ENCODE assay signal across 8 mouse cellular contexts in the genomic region with DNA sequence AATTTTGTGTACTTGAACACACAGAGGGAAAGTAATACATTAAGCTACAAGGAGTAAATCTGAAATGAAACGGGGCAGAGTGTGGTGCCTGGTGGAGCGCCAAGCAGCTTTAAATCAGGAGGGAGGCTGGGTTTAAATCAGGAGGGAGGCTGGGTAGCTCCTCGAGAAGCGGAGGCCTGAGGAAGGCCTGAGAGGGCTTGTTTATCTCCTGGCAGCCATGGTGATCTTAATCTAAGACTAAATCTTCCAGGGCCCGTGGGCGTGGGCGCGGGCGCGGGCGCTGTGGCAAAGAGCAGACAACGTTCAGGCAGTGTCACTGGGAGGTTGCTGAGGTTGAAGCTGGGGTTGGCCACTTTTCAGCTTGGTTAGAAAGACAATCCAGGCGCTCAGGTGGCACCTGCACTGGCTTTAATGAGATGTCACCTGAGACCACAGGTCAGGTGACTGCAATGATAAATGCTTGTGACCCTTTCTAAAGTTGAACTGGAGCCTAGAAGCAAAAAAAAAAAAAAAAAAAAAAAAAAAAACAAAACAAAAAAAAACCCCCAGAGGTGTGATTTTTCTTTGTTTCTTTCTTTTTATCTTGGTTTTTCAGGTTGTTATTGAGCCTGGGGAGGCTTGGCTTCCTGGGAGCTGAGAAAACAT. TPM values are rescaled to one million over a fixed set of nuclear protein-coding genes. Genes with fewer than 3 reads are reported as not detected.
DNase-seq lines count a peak whose midpoint lies in the region; ATAC-seq and TF ChIP-seq lines count a peak whose summit lies in the region.

No protein-coding gene starts in this region.

- ATAC-seq in midbrain, postnatal 0 days (ENCODE audit: low FRiP score), result no peak
- peak; percentile 49; the same call in 1 of the 2 replicates for ATAC-seq in hindbrain, embryonic 16.5 days
- ATAC-seq in stomach, postnatal 0 days (ENCODE audit: low FRiP score, low TSS enrichment), result 0 out of 2 replicates have a peak, but pooled peaks have one; percentile 25

- no peaks in the 10 kb centered on the region for H3K27me3 ChIP-seq in midbrain, embryonic 10.5 days (ENCODE audit: low read depth, poor library complexity, severe bottlenecking)
- H3K27me3 ChIP-seq in midbrain, postnatal 0 days (ENCODE audit: insufficient read depth, low read length), result no peaks in the 10 kb centered on the region
- no peaks in the 10 kb centered on the region for H3K27me3 ChIP-seq in hindbrain, embryonic 16.5 days (replicated peaks; ENCODE audit: control insufficient read depth, insufficient read depth, low read length)
- no peaks in the 10 kb centered on the region for H3K27me3 ChIP-seq in stomach, postnatal 0 days (ENCODE audit: control insufficient read depth, insufficient read depth, low read length)
- H3K27me3 ChIP-seq in limb, embryonic 10.5 days (ENCODE audit: low read depth, poor library complexity, severe bottlenecking), result no peaks in the 10 kb centered on the region

- peaks cover 25% of the 10 kb centered on the region for H3K4me1 ChIP-seq in midbrain, embryonic 10.5 days
- no peaks in the 10 kb centered on the region; the same call in 1 of the 2 replicates for H3K4me1 ChIP-seq in midbrain, postnatal 0 days (ENCODE audit: insufficient read depth, low read length)
- peaks cover 3% of the 10 kb centered on the region; the same call in 1 of the 2 replicates for H3K4me1 ChIP-seq in hindbrain, embryonic 16.5 days (ENCODE audit: control insufficient read depth, insufficient read depth, low read depth, low read length)
- 0 out of 2 replicates have a peak, but pooled peaks cover 4% of the 10 kb centered on the region for H3K4me1 ChIP-seq in stomach, postnatal 0 days (replicated peaks; ENCODE audit: control insufficient read depth, insufficient read depth)
- no peaks in the 10 kb centered on the region for H3K4me1 ChIP-seq in limb, embryonic 10.5 days

- H3K27ac ChIP-seq in midbrain, embryonic 10.5 days (replicated peaks), result peak overlapping the region; percentile 73
- no peak overlapping the region for H3K27ac ChIP-seq in midbrain, postnatal 0 days (ENCODE audit: low read depth, low read length)
- H3K27ac ChIP-seq in hindbrain, embryonic 16.5 days (ENCODE audit: low read depth, low read length), result no peak overlapping the region; the same call in 1 of the 2 replicates
- no peak overlapping the region for H3K27ac ChIP-seq in stomach, postnatal 0 days (replicated peaks)
- no peak overlapping the region for H3K27ac ChIP-seq in limb, embryonic 10.5 days

- DNase-seq in midbrain, embryonic 10.5 days (ENCODE audit: low spot score), result peak; percentile 18
- DNase-seq in midbrain, postnatal 0 days (ENCODE audit: low spot score), result no peak
- peak; percentile 30 for DNase-seq in R1 (ENCODE audit: low read depth, low spot score)
- DNase-seq in stomach, postnatal 0 days (ENCODE audit: low spot score), result no peak
- no peak for DNase-seq in limb, embryonic 10.5 days (ENCODE audit: low spot score)
- DNase-seq in adrenal gland, postnatal 25 days, result no peak
- DNase-seq in cerebellum, adult 9-10 months, result no peak

- H3K9ac ChIP-seq in midbrain, postnatal 0 days (replicated peaks; ENCODE audit: low read length, poor library complexity, severe bottlenecking), result no peak overlapping the region
- H3K9ac ChIP-seq in hindbrain, embryonic 16.5 days (ENCODE audit: low read depth, low read length), result peak overlapping the region; percentile 17; the same call in 1 of the 2 replicates
- H3K9ac ChIP-seq in stomach, postnatal 0 days (ENCODE audit: low read length), result no peak overlapping the region

- H3K9me3 ChIP-seq in midbrain, embryonic 10.5 days (replicated peaks), result no peaks in the 10 kb centered on the region
- H3K9me3 ChIP-seq in midbrain, postnatal 0 days (ENCODE audit: low read length), result no peaks in the 10 kb centered on the region
- no peaks in the 10 kb centered on the region for H3K9me3 ChIP-seq in hindbrain, embryonic 16.5 days (ENCODE audit: control insufficient read depth, low read length)
- no peaks in the 10 kb centered on the region for H3K9me3 ChIP-seq in stomach, postnatal 0 days (ENCODE audit: control insufficient read depth, low read length)
- no peaks in the 10 kb centered on the region for H3K9me3 ChIP-seq in limb, embryonic 10.5 days (replicated peaks)

- WGBS in midbrain, embryonic 10.5 days, result 55% methylated on average over 13 of the region's 13 CpGs
- 30% methylated on average over 13 of the region's 13 CpGs for WGBS in midbrain, postnatal 0 days
- 61% methylated on average over 13 of the region's 13 CpGs for WGBS in hindbrain, embryonic 16.5 days
- 31% methylated on average over 13 of the region's 13 CpGs for WGBS in stomach, postnatal 0 days
- 72% methylated on average over 13 of the region's 13 CpGs for WGBS in limb, embryonic 10.5 days

- no peak overlapping the region for H3K4me3 ChIP-seq in midbrain, embryonic 10.5 days
- H3K4me3 ChIP-seq in midbrain, postnatal 0 days (ENCODE audit: low read depth, low read length), result no peak overlapping the region
- no peak overlapping the region for H3K4me3 ChIP-seq in hindbrain, embryonic 16.5 days (ENCODE audit: low read length)
- no peak overlapping the region for H3K4me3 ChIP-seq in stomach, postnatal 0 days (ENCODE audit: low read depth, low read length)
- H3K4me3 ChIP-seq in limb, embryonic 10.5 days, result no peak overlapping the region

- no peak for TF ChIP-seq EP300 in stomach, postnatal 0 days (optimal IDR thresholded peaks at IDR 0.05)

- no peak for TF ChIP-seq CTCF in midbrain, postnatal 0 days (IDR thresholded peaks at IDR 0.05)
- TF ChIP-seq CTCF in stomach, postnatal 0 days (IDR thresholded peaks at IDR 0.05; ENCODE audit: low read depth), result no peak

- H3K36me3 ChIP-seq in midbrain, embryonic 10.5 days, result no peaks in the 10 kb centered on the region
- no peaks in the 10 kb centered on the region for H3K36me3 ChIP-seq in midbrain, postnatal 0 days (ENCODE audit: insufficient read depth, low read length)
- no peaks in the 10 kb centered on the region for H3K36me3 ChIP-seq in hindbrain, embryonic 16.5 days (ENCODE audit: control insufficient read depth, insufficient read depth, low read length)
- no peaks in the 10 kb centered on the region for H3K36me3 ChIP-seq in stomach, postnatal 0 days (ENCODE audit: control insufficient read depth, insufficient read depth, low read length)
- no peaks in the 10 kb centered on the region for H3K36me3 ChIP-seq in limb, embryonic 10.5 days

- no peak overlapping the region for H3K4me2 ChIP-seq in midbrain, postnatal 0 days (ENCODE audit: low read depth, low read length, poor library complexity, severe bottlenecking)
- peak overlapping the region; percentile 28; the same call in 1 of the 2 replicates for H3K4me2 ChIP-seq in hindbrain, embryonic 16.5 days (ENCODE audit: low read length)
- 0 out of 2 replicates have a peak overlapping the region, but pooled peaks have one; percentile 14 for H3K4me2 ChIP-seq in stomach, postnatal 0 days (replicated peaks; ENCODE audit: low read depth)

RNA-seq across cellular contexts. Expression of a gene that starts 22.2 kb away (rescaled TPM):
- polyA plus RNA-seq in midbrain, embryonic 10.5 days (2016; fragmentation: Nextera tagmentation; extraction: Ambion mirVana), result 5.3 and 6.4 TPM in 2 replicates
- 95.0 and 144 TPM in 2 replicates for total RNA-seq in midbrain, postnatal 0 days (2014; rRNA removed)
- polyA plus RNA-seq in midbrain, postnatal 0 days (2015; fragmentation: Nextera tagmentation; extraction: Ambion mirVana), result 32.2 and 32.5 TPM in 2 replicates
- 40.6 and 43.4 TPM in 2 replicates for polyA plus RNA-seq in hindbrain, embryonic 16.5 days (2015; fragmentation: Nextera tagmentation; extraction: Ambion mirVana)
- 10.5 and 12.1 TPM in 2 replicates for polyA plus RNA-seq in stomach, postnatal 0 days (2015; fragmentation: Nextera tagmentation; extraction: Ambion mirVana)
- 2.6 and 3.7 TPM in 2 replicates for polyA plus RNA-seq in limb, embryonic 10.5 days (2016; fragmentation: Nextera tagmentation; extraction: Ambion mirVana)
- 35.1 and 54.2 TPM in 2 replicates for total RNA-seq in adrenal gland, postnatal 25 days (2021)

RNA-seq across cellular contexts. Expression of a gene that starts 38.8 kb away (rescaled TPM):
- 1.9 and 2.0 TPM in 2 replicates for polyA plus RNA-seq in midbrain, embryonic 10.5 days (2016; fragmentation: Nextera tagmentation; extraction: Ambion mirVana)
- 1.1 and 15.6 TPM in 2 replicates for total RNA-seq in midbrain, postnatal 0 days (2014; rRNA removed)
- polyA plus RNA-seq in midbrain, postnatal 0 days (2015; fragmentation: Nextera tagmentation; extraction: Ambion mirVana), result 1.5 and 1.6 TPM in 2 replicates
- 2.6 and 3.8 TPM in 2 replicates for polyA plus RNA-seq in hindbrain, embryonic 16.5 days (2015; fragmentation: Nextera tagmentation; extraction: Ambion mirVana)
- polyA plus RNA-seq in stomach, postnatal 0 days (2015; fragmentation: Nextera tagmentation; extraction: Ambion mirVana), result 1.5 and 1.7 TPM in 2 replicates
- 1.5 and 1.7 TPM in 2 replicates for polyA plus RNA-seq in limb, embryonic 10.5 days (2016; fragmentation: Nextera tagmentation; extraction: Ambion mirVana)
- total RNA-seq in adrenal gland, postnatal 25 days (2021), result 1.7 and 4.3 TPM in 2 replicates

Comparison
In these comparisons a context has a peak if more than half of its experiments do, and no peak if none do; other contexts are left out.
1. DNase-seq: peak in midbrain, embryonic 10.5 days (single experiment) and R1 (single experiment); none in midbrain, postnatal 0 days (single experiment), stomach, postnatal 0 days (single experiment), limb, embryonic 10.5 days (single experiment), adrenal gland, postnatal 25 days (single experiment) and cerebellum, adult 9-10 months (single experiment).